Mouse (Mus musculus) embryonic stem cell, embryonic (primary cell): ENCODE data around the gene Lefty2.

ENCODE experiments used
- CTCF ChIA-PET, 4 experiments: fragments of 300-600 bp in 2 of 4; fragments of 350-600 bp in 2 of 4; sonication (Branson Sonifier 250); formaldehyde crosslinking; loops; one replicate each; lab custom pipeline; 2022; ENCODE audit warnings: inconsistent platforms in 2 of 4; lab: Charles Lee
- POLR2A ChIA-PET, 4 experiments: fragments of 300-600 bp in 2 of 4; fragments of 350-600 bp in 2 of 4; sonication (Branson Sonifier 250); formaldehyde crosslinking; loops; one replicate each; lab custom pipeline; 2022; ENCODE audit warnings: antibody characterized with exemption in 4 of 4, inconsistent platforms in 1 of 4; lab: Charles Lee

Lefty2 gene

GRCm38 (mm10) chr1:180906461-180907147 lies 13.7 kb downstream of the Lefty2 start:
- ChIA-PET POLR2A (interaction anchor here (0.6 to 15.8 kb wide), 41 partner anchors 8 to 324 kb away, joined by 3 to 373 read pairs (median 6); partner anchors contain the start of genes Sde2 (in 3 of the 4), Lefty2 (in 2 of the 4), Tmem63a (in 2 of the 4) and Lefty1 (in 1 of the 4)), CTCF (interaction anchor here (0.6 to 5.6 kb wide), 14 partner anchors 13 to 1380 kb away, joined by 3 to 46 read pairs (median 4); no protein-coding TSS in a partner anchor)

- ChIA-PET CTCF (interaction anchor here (0.5 to 2.0 kb wide), 20 partner anchors 8 to 969 kb away, joined by 3 to 12 read pairs (median 4); no protein-coding TSS in a partner anchor), POLR2A (interaction anchor here (0.6 to 21.1 kb wide), 32 partner anchors 8 to 683 kb away, joined by 3 to 373 read pairs (median 4); partner anchors contain the start of genes Sde2 (in 2 of the 4), Lefty1 (in 1 of the 4), Lefty2 (in 1 of the 4) and Pycr2 (in 1 of the 4))
Measured at GRCm38 (mm10) chr1:180911138-180911537, 18.2 kb downstream of the Lefty2 start.

- CTCF ChIA-PET: interaction anchor here (0.5 to 2.0 kb wide), 30 partner anchors 8 to 969 kb away, joined by 3 to 12 read pairs (median 4); partner anchors contain the start of gene Pycr2 (in 1 of the 4)
- POLR2A ChIA-PET: interaction anchor here in 3 of 4 experiments (0.5 to 21.1 kb wide), 33 partner anchors 8 to 268 kb away, joined by 3 to 373 read pairs (median 4); partner anchors contain the start of genes Lefty1 (in 2 of the 3), Sde2 (in 2 of the 3), Lefty2 (in 1 of the 3) and Pycr2 (in 1 of the 3)
Measured at GRCm38 (mm10) chr1:180911653-180912287, 18.9 kb downstream of the Lefty2 start.

- ChIA-PET CTCF (interaction anchor here in 1 of 4 experiments (0.5 kb wide), 1 partner anchor 62 kb away, joined by 3 read pairs; no protein-coding TSS in a partner anchor), POLR2A (interaction anchor here in 2 of 4 experiments (0.7 to 21.1 kb wide), 10 partner anchors 8 to 62 kb away, joined by 3 to 373 read pairs (median 6); partner anchors contain the start of genes Pycr2 (in 2 of the 2), Lefty1 (in 1 of the 2), Sde2 (in 1 of the 2) and Tmem63a (in 1 of the 2))
Measured at GRCm38 (mm10) chr1:180912792-180913191, 19.9 kb downstream of the Lefty2 start.

- CTCF ChIA-PET: interaction anchor here in 2 of 4 experiments (1.0 to 1.8 kb wide), 5 partner anchors 10 to 63 kb away, joined by 4 to 6 read pairs (median 5); partner anchors contain the start of gene Pycr2 (in 1 of the 2)
- POLR2A ChIA-PET: interaction anchor here (0.7 to 21.1 kb wide), 13 partner anchors 8 to 53 kb away, joined by 3 to 373 read pairs (median 4); partner anchors contain the start of genes Pycr2 (in 2 of the 4), Lefty1 (in 1 of the 4) and Tmem63a (in 1 of the 4)
Measured at GRCm38 (mm10) chr1:180913797-180914196, 20.9 kb downstream of the Lefty2 start.

- POLR2A ChIA-PET: interaction anchor here in 3 of 4 experiments (0.5 to 21.1 kb wide), 14 partner anchors 8 to 133 kb away, joined by 3 to 373 read pairs (median 6); partner anchors contain the start of genes Lefty1 (in 2 of the 3), Pycr2 (in 2 of the 3), Tmem63a (in 2 of the 3) and Sde2 (in 1 of the 3)
- CTCF ChIA-PET: interaction anchor here in 1 of 4 experiments (1.1 kb wide), 1 partner anchor 11 kb away, joined by 3 read pairs; no protein-coding TSS in a partner anchor
Measured at GRCm38 (mm10) chr1:180916425-180916824, 23.5 kb downstream of the Lefty2 start.

GRCm38 (mm10) chr1:180917053-180917452 lies 24.1 kb downstream of the Lefty2 start:
- ChIA-PET POLR2A (interaction anchor here in 2 of 4 experiments (0.6 to 21.1 kb wide), 5 partner anchors 12 to 28 kb away, joined by 3 to 373 read pairs (median 26); partner anchors contain the start of genes Lefty1 (in 1 of the 2), Pycr2 (in 1 of the 2) and Tmem63a (in 1 of the 2)), CTCF (interaction anchor here in 1 of 4 experiments (0.6 kb wide), 1 partner anchor 16 kb away, joined by 7 read pairs; no protein-coding TSS in a partner anchor)

GRCm38 (mm10) chr1:180919686-180920085 lies 26.8 kb downstream of the Lefty2 start:
- POLR2A ChIA-PET: interaction anchor here in 3 of 4 experiments (0.5 to 21.1 kb wide), 25 partner anchors 8 to 840 kb away, joined by 3 to 373 read pairs (median 3); partner anchors contain the start of genes Lefty1 (in 2 of the 3), Pycr2 (in 2 of the 3), Sde2 (in 1 of the 3) and Tmem63a (in 1 of the 3)
- CTCF ChIA-PET: interaction anchor here (0.6 to 2.0 kb wide), 37 partner anchors 8 to 142 kb away, joined by 3 to 17 read pairs (median 4); partner anchors contain the start of genes Pycr2 (in 2 of the 4), Lefty1 (in 1 of the 4) and Tmem63a (in 1 of the 4)

- ChIA-PET CTCF (interaction anchor here in 3 of 4 experiments (0.5 to 4.6 kb wide), 11 partner anchors 11 to 85 kb away, joined by 3 to 29 read pairs (median 3); no protein-coding TSS in a partner anchor), POLR2A (interaction anchor here (0.5 to 21.1 kb wide), 46 partner anchors 8 to 1159 kb away, joined by 3 to 373 read pairs (median 4); partner anchors contain the start of genes Lefty1 (in 3 of the 4), Pycr2 (in 2 of the 4), Sde2 (in 2 of the 4) and Tmem63a (in 2 of the 4))
Measured at GRCm38 (mm10) chr1:180922273-180923048, 29.6 kb downstream of the Lefty2 start.

GRCm38 (mm10) chr1:180924737-180925136 lies 31.8 kb downstream of the Lefty2 start:
- POLR2A ChIA-PET: interaction anchor here (0.5 to 21.1 kb wide), 89 partner anchors 9 to 895 kb away, joined by 3 to 373 read pairs (median 5); partner anchors contain the start of genes Lefty1 (in 4 of the 4), Pycr2 (in 3 of the 4), Sde2 (in 3 of the 4) and Tmem63a (in 2 of the 4)
- CTCF ChIA-PET: interaction anchor here (0.5 to 4.6 kb wide), 20 partner anchors 9 to 86 kb away, joined by 3 to 29 read pairs (median 4); no protein-coding TSS in a partner anchor

GRCm38 (mm10) chr1:180926286-180926685 lies 33.4 kb downstream of the Lefty2 start:
- POLR2A ChIA-PET: interaction anchor here in 3 of 4 experiments (0.7 to 21.1 kb wide), 23 partner anchors 10 to 287 kb away, joined by 3 to 373 read pairs (median 29); partner anchors contain the start of genes Lefty1 (in 3 of the 3), Pycr2 (in 2 of the 3), Sde2 (in 2 of the 3) and Tmem63a (in 2 of the 3)
- CTCF ChIA-PET: interaction anchor here in 1 of 4 experiments (0.6 kb wide), 1 partner anchor 504 kb away, joined by 3 read pairs; no protein-coding TSS in a partner anchor

GRCm38 (mm10) chr1:180929599-180929998 lies 36.7 kb downstream of the Lefty2 start:
- ChIA-PET POLR2A (interaction anchor here in 1 of 4 experiments (0.7 to 12.5 kb wide), 6 partner anchors 9 to 135 kb away, joined by 3 to 275 read pairs (median 3); partner anchors contain the start of gene Tmem63a), CTCF (interaction anchor here in 1 of 4 experiments (0.6 kb wide), 1 partner anchor 9 kb away, joined by 3 read pairs; no protein-coding TSS in a partner anchor)

- ChIA-PET CTCF (interaction anchor here in 2 of 4 experiments (0.5 to 1.7 kb wide), 2 partner anchors 13 to 24 kb away, joined by 3 to 4 read pairs; no protein-coding TSS in a partner anchor), POLR2A (interaction anchor here in 2 of 4 experiments (0.7 to 12.8 kb wide), 9 partner anchors 7 to 82 kb away, joined by 3 to 309 read pairs (median 3); partner anchors contain the start of genes Sde2 (in 1 of the 2) and Tmem63a (in 1 of the 2))
Measured at GRCm38 (mm10) chr1:180931106-180931505, 38.2 kb downstream of the Lefty2 start.

- POLR2A ChIA-PET: interaction anchor here (0.8 to 12.8 kb wide), 40 partner anchors 9 to 140 kb away, joined by 3 to 309 read pairs (median 7); partner anchors contain the start of genes Sde2 (in 3 of the 4), Pycr2 (in 2 of the 4), Tmem63a (in 2 of the 4) and Lefty2 (in 1 of the 4)
Measured at GRCm38 (mm10) chr1:180933659-180934058, 40.8 kb downstream of the Lefty2 start.

More at GRCm38 (mm10) chr1:180933659-180934058, 40.8 kb downstream of the Lefty2 start:
- CTCF ChIA-PET: interaction anchor here in 3 of 4 experiments (0.6 to 2.1 kb wide), 8 partner anchors 8 to 134 kb away, joined by 3 to 8 read pairs (median 4); partner anchors contain the start of gene Tmem63a (in 1 of the 3)
